Comparison of ENCODE assay signal across 8 mouse cellular contexts in the genomic region with DNA sequence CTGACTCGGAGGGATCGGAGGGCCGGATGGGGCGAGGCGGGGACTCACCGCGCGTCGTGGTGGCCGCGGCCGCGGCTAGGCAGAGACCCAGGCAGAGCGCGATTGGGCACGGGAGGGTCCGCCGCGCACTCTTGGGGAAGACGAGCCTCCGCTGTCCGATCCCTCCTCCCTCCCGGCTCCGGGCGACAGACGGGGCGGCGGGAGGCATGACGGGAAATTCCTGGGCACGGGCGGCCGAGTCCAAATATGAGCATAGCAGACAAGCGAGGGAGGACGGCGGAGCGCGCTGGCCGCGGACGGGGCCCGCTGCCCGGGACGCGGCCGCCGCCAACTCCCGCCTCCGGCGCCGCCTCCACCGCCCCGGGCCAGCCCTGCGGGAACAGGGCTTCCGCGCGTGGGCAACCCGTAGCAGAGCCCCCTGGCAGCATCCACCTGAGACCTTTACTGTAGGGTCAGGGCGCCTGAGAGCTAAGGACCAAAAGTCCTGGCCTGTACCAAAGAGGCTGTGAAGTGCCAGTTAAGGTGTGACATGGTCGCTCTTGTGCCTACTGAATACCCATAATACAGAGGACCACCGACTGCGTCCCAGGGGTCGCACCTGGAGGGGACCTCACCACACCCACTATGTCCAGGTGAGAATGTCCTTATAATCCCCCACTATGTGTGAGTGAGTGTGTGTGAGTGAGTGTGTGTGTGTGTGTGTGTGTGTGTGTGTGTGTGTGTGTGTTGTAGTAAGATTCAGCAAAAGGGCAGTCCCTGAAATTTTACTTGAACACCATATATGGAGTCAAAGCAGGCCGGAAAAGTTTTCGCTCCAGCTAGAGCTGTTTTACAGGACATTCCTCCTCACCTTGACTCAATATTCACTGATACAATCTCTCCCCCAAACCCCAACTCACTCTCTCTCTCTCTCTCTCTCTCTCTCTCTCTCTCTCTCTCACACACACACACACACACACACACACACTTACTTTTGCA. TPM values are rescaled to one million over a fixed set of nuclear protein-coding genes. Genes with fewer than 3 reads are reported as not detected.
A peak's percentile ranks its signal among the peaks of the same experiment; 100 is the strongest.
DNase-seq lines count a peak whose midpoint lies in the region; ATAC-seq and TF ChIP-seq lines count a peak whose summit lies in the region.

A gene (minus strand): TSS at position 317 of the 978 bp plus-strand sequence.

- TF ChIP-seq CTCF in liver, adult 2 months (IDR thresholded peaks at IDR 0.05; ENCODE audit: low read depth, low read length): no peak
- TF ChIP-seq CTCF in midbrain, postnatal 0 days (IDR thresholded peaks at IDR 0.05): no peak

- H3K9ac ChIP-seq in embryonic facial prominence, embryonic 15.5 days: peak within 1 kb of the TSS; percentile 64
- peak within 1 kb of the TSS; percentile 74 for H3K9ac ChIP-seq in liver, adult 2 months (ENCODE audit: low read depth, low read length)
- H3K9ac ChIP-seq in midbrain, postnatal 0 days (replicated peaks; ENCODE audit: low read length, poor library complexity, severe bottlenecking): peak within 1 kb of the TSS; percentile 59

- H3K36me3 ChIP-seq in embryonic facial prominence, embryonic 15.5 days: no peaks in the 10 kb centered on the region
- H3K36me3 ChIP-seq in heart, embryonic 10.5 days: peaks cover 9% of the 10 kb centered on the region
- no peaks in the 10 kb centered on the region for H3K36me3 ChIP-seq in liver, adult 2 months (ENCODE audit: control insufficient read depth, insufficient read depth, low read length)
- H3K36me3 ChIP-seq in midbrain, postnatal 0 days (ENCODE audit: insufficient read depth, low read length): no peaks in the 10 kb centered on the region

- ATAC-seq in embryonic facial prominence, embryonic 15.5 days (ENCODE audit: insufficient number of reproducible peaks, low FRiP score, low TSS enrichment, low read depth): peak; percentile 82
- ATAC-seq in midbrain, postnatal 0 days (ENCODE audit: low FRiP score): peak; percentile 63

- H3K4me3 ChIP-seq in embryonic facial prominence, embryonic 15.5 days (replicated peaks): peak within 1 kb of the TSS; percentile 71
- H3K4me3 ChIP-seq in heart, embryonic 10.5 days: peak within 1 kb of the TSS; percentile 87
- peak within 1 kb of the TSS; percentile 69 for H3K4me3 ChIP-seq in liver, adult 2 months (ENCODE audit: insufficient read depth, low read depth, low read length)
- peak within 1 kb of the TSS; percentile 58 for H3K4me3 ChIP-seq in midbrain, postnatal 0 days (ENCODE audit: low read depth, low read length)

- peak; percentile 76 for DNase-seq in 3T3-L1 (ENCODE audit: low read depth, low spot score)
- DNase-seq in adrenal gland, postnatal 25 days: peak; percentile 87
- DNase-seq in heart, embryonic 10.5 days (ENCODE audit: low spot score): peak; percentile 94
- DNase-seq in kidney, adult 9 months: peak; percentile 78
- peak; percentile 62 for DNase-seq in liver, adult 2 months (ENCODE audit: extremely low read depth, low read depth, low spot score)
- peak; percentile 61 for DNase-seq in midbrain, postnatal 0 days (ENCODE audit: low spot score)
- peak; percentile 84 for DNase-seq in testis, postnatal 10 days (ENCODE audit: low spot score)

- H3K4me2 ChIP-seq in embryonic facial prominence, embryonic 15.5 days (replicated peaks): peak within 1 kb of the TSS; percentile 94
- peak within 1 kb of the TSS; percentile 94 for H3K4me2 ChIP-seq in midbrain, postnatal 0 days (ENCODE audit: low read depth, low read length, poor library complexity, severe bottlenecking)

- H3K27ac ChIP-seq in embryonic facial prominence, embryonic 15.5 days (replicated peaks): peak within 1 kb of the TSS; percentile 78
- H3K27ac ChIP-seq in heart, embryonic 10.5 days: peak within 1 kb of the TSS; percentile 98
- H3K27ac ChIP-seq in liver, adult 2 months (replicated peaks; ENCODE audit: insufficient read depth, low read depth, low read length): peak within 1 kb of the TSS; percentile 43
- no peak within 1 kb of the TSS; the same call in 1 of the 2 replicates for H3K27ac ChIP-seq in midbrain, postnatal 0 days (ENCODE audit: low read depth, low read length)

- H3K4me1 ChIP-seq in embryonic facial prominence, embryonic 15.5 days: peaks cover 24% of the 10 kb centered on the region
- H3K4me1 ChIP-seq in heart, embryonic 10.5 days: peaks cover 67% of the 10 kb centered on the region
- H3K4me1 ChIP-seq in liver, adult 2 months (ENCODE audit: control insufficient read depth, insufficient read depth, low read length): peaks cover 5% of the 10 kb centered on the region; the same call in 1 of the 2 replicates
- no peaks in the 10 kb centered on the region for H3K4me1 ChIP-seq in midbrain, postnatal 0 days (ENCODE audit: insufficient read depth, low read length)

- no peak for TF ChIP-seq POLR2A in liver, adult 2 months (IDR thresholded peaks at IDR 0.05; ENCODE audit: extremely low read depth, insufficient read depth, low read length)

- H3K79me2 ChIP-seq in liver, adult 2 months (ENCODE audit: control insufficient read depth, insufficient read depth, low read length): no peaks in the 10 kb centered on the region

- H3K9me3 ChIP-seq in embryonic facial prominence, embryonic 15.5 days (replicated peaks): no peaks in the 10 kb centered on the region
- no peaks in the 10 kb centered on the region for H3K9me3 ChIP-seq in heart, embryonic 10.5 days
- no peaks in the 10 kb centered on the region for H3K9me3 ChIP-seq in midbrain, postnatal 0 days (ENCODE audit: low read length)

- 3% methylated on average over 64 of the region's 64 CpGs for WGBS in embryonic facial prominence, embryonic 15.5 days
- WGBS in heart, embryonic 10.5 days: 2% methylated on average over 55 of the region's 64 CpGs
- 4% methylated on average over 63 of the region's 64 CpGs for WGBS in liver, adult 2 months
- 2% methylated on average over 61 of the region's 64 CpGs for WGBS in midbrain, postnatal 0 days

- no peaks in the 10 kb centered on the region for H3K27me3 ChIP-seq in embryonic facial prominence, embryonic 15.5 days
- no peaks in the 10 kb centered on the region for H3K27me3 ChIP-seq in heart, embryonic 10.5 days (ENCODE audit: insufficient read depth, poor library complexity, severe bottlenecking)
- H3K27me3 ChIP-seq in liver, adult 2 months (ENCODE audit: control insufficient read depth, insufficient read depth, low read length): no peaks in the 10 kb centered on the region
- H3K27me3 ChIP-seq in midbrain, postnatal 0 days (ENCODE audit: insufficient read depth, low read length): no peaks in the 10 kb centered on the region

RNA-seq across cellular contexts. Expression of the gene that starts here (rescaled TPM):
- total RNA-seq in adrenal gland, postnatal 25 days (2021): 41.4 and 46.9 TPM in 2 replicates
- polyA plus RNA-seq in embryonic facial prominence, embryonic 15.5 days (2015; fragmentation: Nextera tagmentation; extraction: Ambion mirVana): 9.5 TPM in 2 replicates
- 15.4 and 20.6 TPM in 2 replicates for polyA plus RNA-seq in heart, embryonic 10.5 days (2016; fragmentation: Nextera tagmentation; extraction: Ambion mirVana)
- total RNA-seq in liver, adult 2 months (2014; rRNA removed): 9.5 and 10.1 TPM in 2 replicates
- polyA plus RNA-seq in liver, adult 2 months (2012; rRNA removed): 3.7 and 4.1 TPM in 2 replicates
- 5.6 and 10.2 TPM in 2 replicates for total RNA-seq in midbrain, postnatal 0 days (2014; rRNA removed)
- 0.72 and 1.0 TPM in 2 replicates for polyA plus RNA-seq in midbrain, postnatal 0 days (2015; fragmentation: Nextera tagmentation; extraction: Ambion mirVana)
